Mouse (Mus musculus): ENCODE data around the gene Grip1. TPM values are rescaled to one million over a fixed set of nuclear protein-coding genes. Genes with fewer than 3 reads are reported as not detected.
A peak's percentile ranks its signal among the peaks of the same experiment; 100 is the strongest.

Grip1 gene
- polyA plus RNA-seq (2015; fragmentation: Nextera tagmentation; extraction: Ambion mirVana): 0.75 and 0.87 TPM in 2 replicates

DNA sequence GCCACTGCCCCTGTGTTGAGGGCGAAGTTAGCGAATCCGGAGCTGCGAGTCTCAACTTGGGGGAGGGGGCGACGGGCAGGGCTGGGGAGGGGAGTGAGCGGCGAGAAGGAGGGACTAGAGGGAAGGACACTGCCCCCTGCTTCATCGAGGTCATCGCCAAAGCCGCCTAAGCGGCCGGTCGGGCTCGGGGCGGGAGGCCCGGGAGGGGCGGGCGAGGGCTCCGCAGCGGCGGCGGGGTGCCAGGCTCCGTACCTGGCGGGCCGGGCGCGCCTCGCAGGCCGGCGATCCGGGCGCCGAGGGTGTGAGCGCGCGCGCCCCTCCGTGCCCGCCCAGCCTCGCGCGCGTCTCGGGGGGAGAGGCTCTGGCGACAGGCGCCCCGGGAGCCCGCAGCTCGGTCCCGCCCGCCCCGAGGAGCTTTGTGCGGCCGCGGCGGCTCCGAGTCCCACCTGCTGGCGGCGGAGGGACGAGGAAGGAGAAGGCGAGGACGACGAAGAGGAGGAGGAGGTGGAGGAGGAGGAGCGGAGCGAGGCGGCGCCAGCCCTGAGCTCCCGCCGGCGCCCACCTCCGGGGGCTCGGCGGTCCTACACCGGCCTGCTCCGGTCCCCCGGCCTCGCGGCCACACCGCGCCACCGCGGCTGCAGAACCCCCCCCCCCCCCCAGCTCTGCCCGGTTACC is at the start of gene Grip1:
Grip1 (plus strand) TSS at position 400 of the 675 bp plus-strand sequence.
- no peak for TF ChIP-seq EP300 (optimal IDR thresholded peaks at IDR 0.05)
- TF ChIP-seq CTCF (IDR thresholded peaks at IDR 0.05; ENCODE audit: low read depth): peak; percentile 35
- peak within 1 kb of the TSS; percentile 63 for H3K9ac ChIP-seq (ENCODE audit: low read length)
- peak within 1 kb of the TSS; percentile 99 for H3K4me2 ChIP-seq (replicated peaks; ENCODE audit: low read depth)
- no peaks in the 10 kb centered on the region for H3K36me3 ChIP-seq (ENCODE audit: control insufficient read depth, insufficient read depth, low read length)
- H3K27ac ChIP-seq (replicated peaks): peak within 1 kb of the TSS; percentile 30; the same call in 1 of the 2 replicates
- DNase-seq (ENCODE audit: low spot score) (peak; percentile 65), ATAC-seq (ENCODE audit: low FRiP score, low TSS enrichment) (peak; percentile 77)
- H3K4me3 ChIP-seq (ENCODE audit: low read depth, low read length): peak within 1 kb of the TSS; percentile 72
- no peaks in the 10 kb centered on the region for H3K27me3 ChIP-seq (ENCODE audit: control insufficient read depth, insufficient read depth, low read length)
- H3K9me3 ChIP-seq (ENCODE audit: control insufficient read depth, low read length): no peaks in the 10 kb centered on the region
- under 1% methylated on average over 61 of the region's 84 CpGs for WGBS
- no peaks in the 10 kb centered on the region for H3K4me1 ChIP-seq (replicated peaks; ENCODE audit: control insufficient read depth, insufficient read depth)

DNA sequence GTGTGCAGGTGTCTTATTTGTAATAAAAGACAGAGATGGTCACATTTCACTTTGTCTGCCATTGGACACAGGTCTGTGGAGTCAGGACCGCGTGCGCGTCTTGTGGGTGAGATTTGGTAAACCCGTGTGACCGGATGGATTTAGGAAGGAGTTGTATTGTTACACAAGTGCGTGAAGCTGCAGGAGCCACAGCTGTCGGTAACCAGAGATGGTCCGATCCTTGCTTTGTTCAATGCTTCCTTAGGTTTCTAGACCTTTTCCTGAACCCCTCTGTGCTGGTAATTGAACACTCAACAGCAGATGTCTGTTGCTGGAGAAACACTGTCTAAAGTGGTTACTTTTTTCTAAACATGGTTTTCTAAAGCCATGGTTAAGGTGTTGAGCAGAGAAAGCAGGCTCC is 48.5 kb upstream of the Grip1 start:
- DNase-seq (ENCODE audit: low spot score): no peak
- no peak overlapping the region for H3K4me2 ChIP-seq (replicated peaks; ENCODE audit: low read depth)
- no peaks in the 10 kb centered on the region for H3K9me3 ChIP-seq (ENCODE audit: control insufficient read depth, low read length)
- TF ChIP-seq CTCF (IDR thresholded peaks at IDR 0.05; ENCODE audit: low read depth): no peak
- no peak for TF ChIP-seq EP300 (optimal IDR thresholded peaks at IDR 0.05)
- WGBS: 95% methylated on average over 9 of the region's 9 CpGs
- H3K36me3 ChIP-seq (ENCODE audit: control insufficient read depth, insufficient read depth, low read length): no peaks in the 10 kb centered on the region
- H3K4me1 ChIP-seq (replicated peaks; ENCODE audit: control insufficient read depth, insufficient read depth): no peaks in the 10 kb centered on the region
- no peak overlapping the region for H3K9ac ChIP-seq (ENCODE audit: low read length)
- no peak overlapping the region for H3K27ac ChIP-seq (replicated peaks)
- no peaks in the 10 kb centered on the region for H3K27me3 ChIP-seq (ENCODE audit: control insufficient read depth, insufficient read depth, low read length)
- H3K4me3 ChIP-seq (ENCODE audit: low read depth, low read length): no peak overlapping the region
- ATAC-seq (ENCODE audit: low FRiP score, low TSS enrichment): no peak

DNA sequence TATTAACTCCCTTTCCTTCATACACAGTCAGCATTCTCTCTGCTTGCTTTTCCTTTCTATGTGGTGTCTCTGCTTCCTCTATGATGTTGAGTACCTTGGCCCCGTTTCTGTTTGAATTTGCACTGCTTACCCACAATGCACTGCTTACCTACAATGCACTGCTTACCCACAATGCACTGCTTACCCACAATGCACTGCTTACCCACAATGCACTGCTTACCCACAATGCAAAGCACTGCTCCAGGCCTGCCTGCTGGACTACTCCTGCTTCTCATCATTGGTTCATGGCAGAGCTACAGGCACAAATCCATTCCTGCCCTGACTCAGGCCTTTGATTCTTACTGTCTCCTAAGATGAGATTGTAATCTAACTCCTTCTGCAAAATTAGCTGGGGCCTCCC is 48.0 kb upstream of the Grip1 start:
- H3K9me3 ChIP-seq (ENCODE audit: control insufficient read depth, low read length): no peaks in the 10 kb centered on the region
- no peaks in the 10 kb centered on the region for H3K4me1 ChIP-seq (replicated peaks; ENCODE audit: control insufficient read depth, insufficient read depth)
- H3K4me3 ChIP-seq (ENCODE audit: low read depth, low read length): no peak overlapping the region
- H3K9ac ChIP-seq (ENCODE audit: low read length): no peak overlapping the region
- WGBS: 71% methylated on average over 1 of the region's 1 CpGs
- TF ChIP-seq CTCF (IDR thresholded peaks at IDR 0.05; ENCODE audit: low read depth): no peak
- no peak for TF ChIP-seq EP300 (optimal IDR thresholded peaks at IDR 0.05)
- no peak for DNase-seq (ENCODE audit: low spot score)
- H3K4me2 ChIP-seq (replicated peaks; ENCODE audit: low read depth): no peak overlapping the region
- no peaks in the 10 kb centered on the region for H3K36me3 ChIP-seq (ENCODE audit: control insufficient read depth, insufficient read depth, low read length)
- ATAC-seq (ENCODE audit: low FRiP score, low TSS enrichment): no peak
- H3K27ac ChIP-seq (replicated peaks): no peak overlapping the region
- no peaks in the 10 kb centered on the region for H3K27me3 ChIP-seq (ENCODE audit: control insufficient read depth, insufficient read depth, low read length)

DNA sequence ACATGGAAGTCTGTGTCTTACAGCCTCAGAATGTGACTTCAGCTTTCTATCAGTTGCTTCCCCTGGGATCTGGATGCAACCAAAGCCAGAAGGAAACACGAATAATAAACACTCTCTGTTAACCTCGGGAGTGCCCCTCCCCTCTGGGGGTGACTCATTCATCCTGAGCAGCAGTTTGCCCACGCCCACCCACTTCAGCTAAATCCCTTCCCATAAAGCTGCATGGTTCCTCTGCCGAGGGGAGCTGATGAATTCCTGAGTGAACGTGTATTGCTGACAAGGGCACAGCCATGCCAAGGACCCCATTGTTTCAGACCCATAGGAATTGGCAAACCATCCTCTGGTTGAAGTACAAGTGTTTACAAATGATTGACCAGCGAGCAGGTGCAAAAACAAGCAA is 45.3 kb upstream of the Grip1 start:
- no peak for ATAC-seq (ENCODE audit: low FRiP score, low TSS enrichment)
- H3K27me3 ChIP-seq (ENCODE audit: control insufficient read depth, insufficient read depth, low read length): no peaks in the 10 kb centered on the region

DNA sequence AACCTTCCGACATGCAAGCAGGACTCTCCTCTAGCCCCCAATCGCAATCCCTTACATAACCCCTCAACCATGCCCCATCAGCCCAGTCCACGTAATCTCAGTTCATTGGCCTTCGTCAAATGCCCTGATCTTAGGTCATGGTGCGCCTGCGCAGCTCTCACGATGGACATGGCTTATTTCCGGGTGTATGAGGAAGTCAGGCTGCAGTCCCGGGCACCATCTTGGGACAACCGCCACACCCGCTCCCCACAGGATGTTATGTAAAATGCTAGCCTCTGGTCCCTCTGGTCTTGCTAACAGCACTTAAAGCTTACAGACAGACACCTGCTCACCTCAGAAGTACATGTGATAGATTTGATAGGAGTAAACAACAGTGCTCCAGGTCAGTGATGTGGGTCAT is 40.4 kb upstream of the Grip1 start:
- DNase-seq (ENCODE audit: low spot score): no peak
- no peaks in the 10 kb centered on the region for H3K36me3 ChIP-seq (ENCODE audit: control insufficient read depth, insufficient read depth, low read length)
- no peak overlapping the region for H3K27ac ChIP-seq (replicated peaks)
- H3K4me2 ChIP-seq (replicated peaks; ENCODE audit: low read depth): no peak overlapping the region
- no peak for ATAC-seq (ENCODE audit: low FRiP score, low TSS enrichment)
- H3K4me1 ChIP-seq (replicated peaks; ENCODE audit: control insufficient read depth, insufficient read depth): no peaks in the 10 kb centered on the region
- H3K27me3 ChIP-seq (ENCODE audit: control insufficient read depth, insufficient read depth, low read length): no peaks in the 10 kb centered on the region
- no peak overlapping the region for H3K9ac ChIP-seq (ENCODE audit: low read length)
- no peak overlapping the region for H3K4me3 ChIP-seq (ENCODE audit: low read depth, low read length)
- WGBS: 94% methylated on average over 11 of the region's 11 CpGs
- TF ChIP-seq CTCF (IDR thresholded peaks at IDR 0.05; ENCODE audit: low read depth): no peak
- no peak for TF ChIP-seq EP300 (optimal IDR thresholded peaks at IDR 0.05)
- no peaks in the 10 kb centered on the region for H3K9me3 ChIP-seq (ENCODE audit: control insufficient read depth, low read length)

More for the DNA sequence above, 45.3 kb upstream of the Grip1 start:
- H3K9me3 ChIP-seq (ENCODE audit: control insufficient read depth, low read length): no peaks in the 10 kb centered on the region
- H3K4me1 ChIP-seq (replicated peaks; ENCODE audit: control insufficient read depth, insufficient read depth): no peaks in the 10 kb centered on the region
- H3K9ac ChIP-seq (ENCODE audit: low read length): no peak overlapping the region
- no peak overlapping the region for H3K4me2 ChIP-seq (replicated peaks; ENCODE audit: low read depth)
- H3K36me3 ChIP-seq (ENCODE audit: control insufficient read depth, insufficient read depth, low read length): no peaks in the 10 kb centered on the region
- no peak for DNase-seq (ENCODE audit: low spot score)
- TF ChIP-seq EP300 (optimal IDR thresholded peaks at IDR 0.05): no peak
- no peak for TF ChIP-seq CTCF (IDR thresholded peaks at IDR 0.05; ENCODE audit: low read depth)
- H3K4me3 ChIP-seq (ENCODE audit: low read depth, low read length): no peak overlapping the region
- H3K27ac ChIP-seq (replicated peaks): no peak overlapping the region
- 13% methylated on average over 6 of the region's 6 CpGs for WGBS

DNA sequence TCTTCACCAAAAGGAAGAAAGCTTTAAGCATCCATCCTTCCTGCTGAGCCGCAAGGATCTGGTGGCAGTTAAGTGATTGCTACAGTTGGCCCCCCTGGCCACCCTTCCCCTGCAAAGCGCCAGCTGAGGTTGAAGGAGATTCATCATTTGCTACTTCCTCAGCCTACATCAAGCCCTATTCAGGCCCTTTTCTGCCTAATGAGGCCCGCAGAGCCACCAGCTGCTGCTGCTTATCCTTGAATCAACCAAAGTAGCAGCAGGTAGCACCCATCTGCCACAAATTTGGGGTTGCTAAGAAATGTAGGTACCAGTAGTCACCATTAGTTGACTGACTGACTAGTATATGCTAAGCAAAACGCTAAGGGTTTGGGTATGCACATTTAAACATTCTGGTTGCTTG is 38.5 kb upstream of the Grip1 start:
- no peak for TF ChIP-seq CTCF (IDR thresholded peaks at IDR 0.05; ENCODE audit: low read depth)
- H3K27me3 ChIP-seq (ENCODE audit: control insufficient read depth, insufficient read depth, low read length): no peaks in the 10 kb centered on the region
- DNase-seq (ENCODE audit: low spot score) (no peak), ATAC-seq (ENCODE audit: low FRiP score, low TSS enrichment) (no peak)
- H3K36me3 ChIP-seq (ENCODE audit: control insufficient read depth, insufficient read depth, low read length): no peaks in the 10 kb centered on the region
- WGBS: 74% methylated on average over 4 of the region's 4 CpGs
- no peaks in the 10 kb centered on the region for H3K9me3 ChIP-seq (ENCODE audit: control insufficient read depth, low read length)
- no peak overlapping the region for H3K9ac ChIP-seq (ENCODE audit: low read length)
- no peak overlapping the region for H3K27ac ChIP-seq (replicated peaks)
- no peak overlapping the region for H3K4me3 ChIP-seq (ENCODE audit: low read depth, low read length)
- H3K4me1 ChIP-seq (replicated peaks; ENCODE audit: control insufficient read depth, insufficient read depth): no peaks in the 10 kb centered on the region
- H3K4me2 ChIP-seq (replicated peaks; ENCODE audit: low read depth): no peak overlapping the region

Measured in stomach, postnatal 0 days (tissue).